Mouse (Mus musculus) NIH3T3 (cell line): Measurements from ENCODE around the gene Arhgap29.

Experiments
- DNase-seq: peaks from one replicate; pipeline ENCODE4 v3.0.0-alpha.2; 2012; ENCODE audit warnings: low read depth

The Arhgap29 gene

DNA sequence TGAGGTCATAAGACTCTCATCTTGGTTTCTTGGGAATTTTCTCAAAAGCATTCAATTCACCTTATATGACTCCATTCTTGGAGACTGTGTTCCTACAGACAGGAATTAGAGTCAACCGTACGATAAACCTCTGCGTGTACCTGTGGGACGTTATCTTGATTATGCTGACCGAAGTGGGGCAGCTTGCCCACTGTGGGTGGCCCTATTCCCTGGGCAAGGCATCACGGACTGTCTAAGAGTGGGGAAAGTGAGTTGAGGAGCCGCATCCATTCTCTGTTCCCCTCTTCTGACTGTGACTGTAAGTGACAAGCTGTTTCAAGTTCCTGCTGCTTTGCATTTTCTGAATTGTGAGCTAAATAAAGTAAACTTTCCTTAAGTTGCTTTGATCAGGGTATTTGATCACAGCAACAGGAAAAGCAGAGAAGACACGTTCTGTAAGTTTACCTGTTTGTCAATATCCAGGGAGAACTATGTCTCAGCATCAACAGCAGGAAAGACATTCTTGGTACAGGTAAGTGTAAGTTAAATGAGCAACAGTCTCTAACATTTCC lies at the start of gene Arhgap29:
Gene Arhgap29, plus strand, starts transcription at position 501 of the 551 bp plus-strand sequence.
- no peak for DNase-seq

DNA sequence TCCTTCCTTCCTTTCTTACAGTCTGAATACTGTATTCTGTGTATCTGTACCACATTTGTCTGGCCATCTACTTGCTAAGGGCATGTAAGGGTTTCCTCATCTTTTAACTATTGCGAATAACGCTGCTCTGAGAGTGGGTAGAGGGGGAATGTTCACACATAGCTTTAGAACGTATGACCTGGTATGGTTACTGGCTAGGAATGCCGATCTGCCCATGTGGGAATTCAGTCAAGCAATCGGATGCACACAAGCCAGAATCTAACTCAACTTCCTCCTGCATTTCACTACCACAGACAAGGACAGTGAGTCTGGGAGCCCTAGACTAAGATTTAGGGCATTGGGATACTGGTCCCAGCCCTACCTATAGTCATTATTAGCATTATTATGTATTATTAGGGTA lies 49.6 kb upstream of the Arhgap29 start:
- no peak for DNase-seq

DNA sequence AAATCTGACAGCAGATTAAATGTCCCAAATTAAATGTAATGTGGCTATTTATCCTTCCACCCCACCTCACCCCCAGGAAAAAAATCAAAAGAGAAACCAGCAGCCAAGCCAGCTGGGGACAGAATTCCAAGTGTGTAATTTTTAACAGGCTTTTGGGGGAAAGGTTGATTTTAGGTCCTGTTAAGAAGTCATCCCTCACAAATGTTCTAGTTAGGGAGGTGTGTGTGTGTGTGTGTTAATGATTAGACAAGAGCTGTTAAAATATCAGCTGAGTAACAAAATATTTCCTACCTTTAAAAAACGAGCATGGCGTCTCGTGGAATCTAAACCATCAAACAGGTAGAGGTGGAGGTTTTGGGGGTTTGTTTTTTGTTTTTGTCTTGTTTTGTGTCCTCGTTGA lies 49.1 kb upstream of the Arhgap29 start:
- no peak for DNase-seq

DNA sequence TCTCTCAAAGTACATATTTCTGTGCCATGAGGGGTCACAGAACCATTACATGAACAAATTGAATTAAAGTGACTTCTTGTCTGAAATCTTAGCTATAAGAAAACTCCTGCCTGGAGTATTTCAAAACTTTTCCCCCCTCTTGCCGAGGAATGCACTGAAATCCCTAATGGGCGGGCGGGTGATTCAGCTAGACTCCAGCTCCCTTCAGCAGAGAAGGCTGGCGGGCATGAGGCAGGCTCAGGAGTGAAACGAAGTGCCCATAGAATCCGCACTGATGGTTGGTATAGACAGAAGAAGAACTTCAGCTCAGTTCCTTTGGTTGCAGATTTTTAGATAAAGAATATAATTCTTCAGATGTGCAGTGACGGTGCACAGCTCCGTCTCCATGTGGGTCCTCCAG lies 48.6 kb upstream of the Arhgap29 start:
- DNase-seq = peak; percentile 73

DNA sequence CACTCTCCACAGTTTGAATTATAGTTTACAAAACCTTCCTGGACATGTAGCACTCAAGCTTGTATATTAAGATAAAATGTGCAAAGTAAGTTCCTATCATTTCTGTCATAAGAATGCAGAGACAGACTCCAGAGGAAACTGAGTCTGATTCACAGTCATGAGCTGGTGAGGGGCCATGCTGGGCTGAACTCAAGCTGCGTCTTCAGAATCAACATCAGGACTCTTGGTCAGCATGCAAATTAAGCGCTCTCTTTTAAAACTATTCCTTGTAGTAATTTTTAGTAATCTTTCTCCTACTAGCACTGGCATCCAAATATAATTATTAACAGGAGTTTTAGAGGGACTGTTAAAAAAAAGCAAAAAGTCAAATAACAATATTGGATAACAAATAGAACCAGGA lies 47.9 kb upstream of the Arhgap29 start:
- no peak for DNase-seq

DNA sequence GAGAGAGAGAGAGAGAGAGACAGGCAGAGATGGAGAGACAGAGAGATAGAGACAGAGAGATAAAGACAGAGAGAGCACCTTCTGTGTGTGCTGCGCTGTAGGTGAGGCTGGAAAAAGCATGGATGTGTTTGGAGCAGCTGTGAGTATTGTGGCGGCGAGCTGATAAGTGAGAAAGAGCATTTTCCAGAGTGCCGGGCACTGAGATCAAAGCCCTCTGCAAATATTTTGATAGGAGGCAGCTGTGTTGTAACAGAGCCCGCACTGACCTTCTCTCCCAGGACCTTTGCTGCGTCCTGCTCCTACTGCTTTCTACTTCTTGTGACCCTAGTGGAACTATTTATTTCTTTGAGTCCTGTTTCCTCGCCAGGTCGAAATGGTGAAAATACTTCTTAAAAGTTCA lies 45.7 kb upstream of the Arhgap29 start:
- DNase-seq = no peak

DNA sequence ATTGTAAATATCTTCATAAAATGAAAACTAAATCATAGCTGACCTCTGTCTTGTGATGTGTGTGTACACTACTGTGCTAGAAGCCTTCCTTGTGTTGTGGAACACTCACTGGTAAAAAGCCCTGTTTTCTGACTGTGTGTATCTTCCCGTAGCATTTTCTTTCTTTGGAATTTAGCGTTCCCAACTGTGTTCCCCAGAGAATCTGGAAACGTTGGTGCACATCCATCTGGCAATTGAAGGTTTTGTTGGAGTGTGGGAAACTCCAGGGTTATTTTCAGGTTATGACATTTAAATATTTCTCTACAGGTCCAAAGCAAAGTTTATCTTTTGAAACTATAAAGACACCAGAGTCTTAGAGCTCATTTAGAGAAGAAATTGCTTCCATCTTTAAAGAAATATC lies 43.2 kb upstream of the Arhgap29 start:
- no peak for DNase-seq

DNA sequence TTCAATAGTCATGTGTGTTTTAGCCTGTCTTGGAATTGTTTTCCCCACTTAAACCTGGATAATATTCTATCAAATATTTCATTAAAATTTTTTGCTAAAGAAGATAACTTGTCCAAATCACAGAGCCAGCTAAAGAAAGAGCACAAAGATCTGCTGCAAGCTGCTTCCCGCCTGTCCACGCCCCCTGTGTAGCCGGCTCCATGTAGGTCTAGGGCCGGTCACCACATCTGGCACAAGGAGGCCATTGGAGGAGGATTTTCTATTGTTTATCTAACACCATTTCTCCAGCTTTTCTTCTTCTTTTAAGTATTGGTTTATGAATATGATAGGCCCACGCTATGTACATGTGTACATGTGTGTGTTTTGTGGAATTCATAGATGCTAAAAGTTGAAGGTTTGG lies 38.9 kb upstream of the Arhgap29 start:
- DNase-seq = no peak

DNA sequence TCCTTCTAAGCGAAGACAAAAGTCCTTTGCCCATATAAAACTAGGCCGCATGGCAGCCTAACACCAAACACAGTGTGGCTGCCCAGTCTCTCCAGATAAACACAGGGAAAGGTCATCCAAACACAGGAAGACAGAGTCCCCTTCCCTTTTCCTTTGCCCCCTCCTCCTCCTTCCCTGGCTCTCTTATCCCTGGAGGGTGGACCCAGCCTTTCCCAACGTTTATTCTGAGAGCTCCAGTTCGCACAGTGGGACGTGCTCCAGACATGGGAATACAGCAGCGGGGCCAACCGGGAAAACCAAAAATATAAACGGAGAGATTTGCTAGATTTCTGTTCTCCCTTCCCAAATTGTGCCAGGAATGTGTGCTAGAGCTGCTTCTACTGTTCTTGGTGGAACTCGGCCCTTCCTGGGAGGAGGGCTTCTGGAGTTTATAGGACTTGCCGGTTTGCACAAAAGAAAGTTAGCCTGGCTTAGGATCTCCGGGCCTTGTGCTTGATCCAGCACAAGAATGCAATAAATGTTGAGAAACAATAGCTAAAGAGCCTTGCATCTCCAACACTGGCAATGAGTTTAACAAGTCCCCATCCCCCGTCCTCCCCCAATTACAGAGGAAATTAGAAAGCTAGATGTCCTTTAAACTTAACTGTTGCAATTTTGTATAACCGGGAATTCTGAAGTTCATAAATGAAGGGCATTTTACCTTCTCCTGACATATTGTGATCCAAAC lies 37.7 kb upstream of the Arhgap29 start:
- no peak for DNase-seq

DNA sequence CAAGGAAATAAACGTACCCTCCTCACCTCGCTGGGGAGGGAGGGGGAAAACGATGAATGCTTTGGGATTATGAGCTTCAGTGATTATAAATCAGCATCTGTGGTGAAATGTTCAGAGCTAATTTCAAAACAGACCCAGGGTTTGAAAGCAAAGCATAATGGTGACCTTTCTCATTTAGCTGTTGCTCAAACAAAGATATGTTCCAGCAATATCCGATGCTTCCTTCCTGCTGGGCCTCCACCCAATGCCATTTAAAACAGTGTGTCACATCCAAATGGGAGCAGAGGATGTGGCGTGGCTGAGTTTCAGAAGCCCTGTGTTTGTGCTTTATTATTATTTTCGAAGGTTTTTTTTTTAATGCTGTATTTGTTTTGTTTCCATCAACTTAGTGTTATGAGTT lies 37.1 kb upstream of the Arhgap29 start:
- no peak for DNase-seq

DNA sequence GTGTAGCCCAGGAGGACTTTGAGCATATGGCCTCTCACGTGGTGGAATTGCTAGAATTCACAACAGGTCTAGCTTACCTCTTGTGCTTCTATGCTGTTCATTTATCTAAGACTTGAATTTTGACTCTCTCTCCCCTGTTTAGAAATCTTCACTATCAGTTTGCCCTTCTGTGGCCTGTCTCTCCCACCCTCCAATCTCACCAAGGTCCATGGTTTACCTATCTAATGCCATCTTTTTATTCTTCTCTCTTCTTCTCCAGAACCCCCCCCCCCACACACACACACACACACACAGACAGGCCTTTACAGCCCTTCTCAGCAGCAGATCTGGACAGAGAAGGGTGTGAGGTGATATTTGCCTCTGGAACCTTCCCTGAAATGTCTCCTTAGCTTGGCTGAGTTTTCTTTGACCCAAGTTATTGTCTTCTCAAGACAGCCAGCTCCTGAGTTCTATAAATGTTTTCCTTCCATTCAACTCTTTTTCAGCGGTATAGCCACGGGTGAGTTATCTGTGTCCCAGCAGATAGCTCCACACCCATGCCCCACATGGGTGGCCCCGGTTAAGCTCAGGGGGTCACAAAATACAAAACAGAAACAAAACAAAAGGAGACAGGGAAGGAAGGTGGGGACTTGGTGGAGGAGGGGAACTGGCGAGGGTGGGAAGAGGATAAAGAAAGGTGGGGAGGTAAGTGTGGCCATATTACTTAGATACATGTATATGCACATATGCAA lies 35.4 kb upstream of the Arhgap29 start:
- no peak for DNase-seq

DNA sequence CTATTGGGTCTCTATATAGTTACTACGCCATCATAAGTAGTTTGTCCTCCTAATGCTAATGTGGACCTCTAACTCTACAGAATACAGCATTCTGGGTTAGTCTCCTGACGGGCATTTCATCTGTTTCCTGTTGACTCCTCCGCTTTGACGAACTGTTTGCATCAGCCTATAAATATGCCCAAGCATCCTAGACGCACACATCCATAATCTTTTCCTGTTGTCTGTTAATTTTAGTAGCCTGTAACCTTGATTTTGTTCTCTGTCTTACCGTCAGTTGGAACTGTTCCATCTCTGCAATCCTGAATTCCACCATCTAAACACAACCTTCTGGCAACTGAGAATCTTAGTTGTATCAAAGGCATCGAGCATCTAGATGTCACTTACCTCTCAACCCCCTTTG lies 34.7 kb upstream of the Arhgap29 start:
- no peak for DNase-seq

DNA sequence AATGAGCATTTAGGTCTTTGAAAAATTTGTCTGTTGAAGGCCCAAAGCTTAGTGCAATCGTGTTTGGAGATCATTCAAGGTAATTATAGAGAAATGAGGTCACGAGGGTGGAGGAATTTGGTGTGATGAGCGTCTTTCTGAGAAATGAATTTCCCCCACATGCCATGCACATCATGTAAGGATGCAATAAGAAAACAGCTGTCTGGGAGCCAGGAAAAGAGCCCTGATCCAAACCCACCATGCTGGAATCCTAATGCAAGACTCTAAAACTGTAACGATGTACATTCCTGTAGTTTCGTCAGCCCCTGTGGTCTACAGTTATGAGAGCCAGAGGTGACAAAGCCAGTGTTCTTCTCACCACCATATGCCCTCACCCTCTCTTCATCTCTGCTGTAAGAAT lies 32.4 kb upstream of the Arhgap29 start:
- peak; percentile 70 for DNase-seq

DNA sequence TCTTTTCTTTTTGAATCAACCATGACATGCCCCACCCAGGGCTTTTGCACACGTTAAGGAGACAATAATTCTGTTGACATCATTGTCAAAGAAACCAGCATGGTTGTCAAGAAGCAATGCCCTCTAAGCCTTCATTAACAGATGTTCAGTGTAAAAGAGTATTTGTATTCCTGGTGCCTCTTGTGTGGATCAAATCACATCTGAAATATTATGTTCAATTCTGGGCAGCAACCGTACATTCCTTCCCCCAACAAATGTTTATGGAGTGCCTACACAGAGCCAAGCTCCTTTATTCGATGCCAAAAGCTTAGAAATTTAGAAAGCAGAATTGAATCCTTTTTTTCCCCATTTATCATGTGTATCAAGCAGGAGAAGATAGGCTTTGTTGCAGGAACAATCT lies 31.6 kb upstream of the Arhgap29 start:
- peak; percentile 56 for DNase-seq

DNA sequence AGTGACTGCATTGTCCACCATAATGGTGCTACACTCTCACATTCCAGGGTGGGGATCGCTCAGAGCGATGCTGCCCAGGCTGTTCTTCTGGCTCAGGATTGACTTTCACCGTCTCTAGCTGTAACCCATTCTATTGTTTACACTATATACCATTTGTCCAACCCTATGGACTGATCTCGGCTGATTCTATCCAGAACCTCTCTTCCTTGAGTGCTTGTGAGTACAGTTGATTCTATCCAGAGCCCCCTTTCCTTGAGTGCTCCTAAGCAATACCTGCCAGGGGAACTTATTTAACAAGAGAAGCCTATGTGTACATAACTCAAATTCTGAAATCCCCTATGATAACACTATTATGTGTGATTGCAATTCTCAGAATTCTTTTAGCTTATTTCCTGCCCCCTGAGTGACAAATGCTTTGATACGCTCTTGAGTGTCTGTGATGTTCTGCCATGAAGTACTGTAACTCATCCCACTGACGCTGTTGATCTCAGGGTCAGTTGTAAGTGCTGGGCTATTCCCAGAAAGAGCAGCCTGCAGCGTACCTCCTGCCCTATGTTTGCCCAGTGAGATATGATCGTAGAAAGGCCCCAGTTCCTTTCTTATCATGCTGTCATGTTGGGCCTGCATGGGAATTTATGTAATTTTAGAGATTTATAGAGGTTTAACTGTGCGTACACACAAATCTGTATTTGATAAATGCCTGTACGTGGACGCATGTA lies 27.4 kb upstream of the Arhgap29 start:
- no peak for DNase-seq

DNA sequence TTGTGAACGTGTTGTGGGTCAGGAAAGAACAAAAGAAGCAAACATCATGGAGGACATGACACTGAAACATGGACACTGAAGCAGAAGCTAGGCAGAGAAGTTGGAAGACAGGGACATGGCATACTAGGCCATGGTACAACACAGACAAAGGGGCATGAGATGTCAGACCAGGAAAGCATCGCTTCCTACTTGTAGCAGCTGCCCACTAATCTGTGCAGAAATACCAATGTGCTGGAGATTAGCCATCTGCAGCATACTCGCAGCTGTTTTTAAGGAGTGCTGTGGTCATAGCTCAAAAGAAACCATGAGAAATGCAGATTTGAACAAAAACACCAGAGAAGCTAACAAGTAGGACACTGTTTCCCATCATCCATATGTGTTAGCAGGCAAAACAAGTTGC lies 24.7 kb upstream of the Arhgap29 start:
- DNase-seq = peak; percentile 20

DNA sequence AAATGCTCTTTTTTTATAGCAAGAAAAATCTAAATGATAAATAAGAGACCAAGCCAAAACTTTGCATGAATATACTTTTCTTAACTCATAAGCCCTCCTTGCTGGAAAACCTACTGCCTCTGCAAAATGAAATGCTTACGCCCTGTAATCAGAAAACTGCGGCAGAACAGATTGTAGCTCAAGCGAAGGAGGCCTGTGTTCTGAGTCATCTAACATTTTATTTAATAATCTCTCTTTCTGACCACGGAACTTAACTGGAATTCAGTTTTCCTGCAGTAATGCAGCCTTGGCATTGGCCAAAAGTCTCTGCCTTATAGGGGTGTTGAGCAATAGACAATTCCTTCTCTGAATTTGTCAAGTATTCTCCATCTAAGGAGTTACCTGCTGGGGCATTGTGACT lies 19.5 kb upstream of the Arhgap29 start:
- DNase-seq = peak; percentile 85

DNA sequence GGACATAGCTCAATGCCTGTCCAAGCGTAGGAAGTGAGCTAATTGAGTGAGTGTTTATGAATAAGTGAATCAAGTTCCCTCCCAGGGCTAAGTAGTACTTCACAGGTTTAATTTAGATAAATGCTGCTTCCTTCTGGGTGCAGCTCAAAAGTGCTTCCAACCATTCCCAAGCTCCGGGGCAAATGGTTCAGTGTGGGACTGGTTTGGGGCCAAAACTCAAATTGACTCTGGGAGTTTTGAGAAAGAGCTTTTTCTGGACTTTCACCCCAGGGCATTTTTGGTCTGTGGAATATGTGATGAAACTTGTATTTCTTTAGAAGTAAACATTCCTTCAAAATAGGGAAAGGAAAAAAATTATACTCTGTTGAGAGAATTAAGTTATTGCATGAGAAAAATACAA lies 16.1 kb upstream of the Arhgap29 start:
- DNase-seq = peak; percentile 59

DNA sequence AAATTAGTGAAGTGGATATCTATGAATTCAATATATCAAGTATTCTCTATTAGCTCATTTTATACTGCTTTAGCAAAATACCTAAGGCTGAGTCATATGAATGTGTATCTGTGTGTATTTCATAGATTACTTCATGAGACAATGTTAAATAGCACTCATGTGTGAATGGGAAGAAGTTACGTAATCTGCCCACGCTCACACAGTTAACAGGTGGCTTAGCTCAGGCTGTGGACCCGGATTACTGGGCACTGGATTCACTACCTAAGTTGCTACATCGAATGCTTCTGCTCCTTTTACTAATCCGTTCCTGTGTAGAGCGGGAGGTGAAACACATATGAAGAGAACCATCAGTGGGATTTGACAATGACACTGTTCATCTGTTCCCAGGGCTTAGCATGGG lies 15.3 kb upstream of the Arhgap29 start:
- DNase-seq = peak; percentile 46

DNA sequence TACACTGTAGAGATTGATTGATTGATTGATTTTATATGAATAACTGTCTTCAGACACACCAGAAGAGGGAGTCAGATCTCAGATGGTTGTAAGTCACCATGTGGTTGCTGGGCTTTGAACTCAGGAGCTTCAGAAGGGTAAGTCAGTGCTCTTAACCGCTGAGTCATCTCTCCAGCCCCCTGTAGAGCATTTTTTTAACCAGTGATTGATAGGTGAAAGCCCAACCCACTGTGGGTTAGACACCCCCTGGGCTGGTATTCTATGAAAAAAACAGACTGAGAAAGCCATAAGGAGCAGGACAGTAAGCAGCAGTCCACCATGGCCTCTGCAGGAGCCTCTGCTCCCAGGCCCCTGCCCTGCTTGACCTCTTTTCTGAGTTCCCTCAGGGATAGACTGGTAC lies 12.7 kb upstream of the Arhgap29 start:
- DNase-seq = peak; percentile 35

DNA sequence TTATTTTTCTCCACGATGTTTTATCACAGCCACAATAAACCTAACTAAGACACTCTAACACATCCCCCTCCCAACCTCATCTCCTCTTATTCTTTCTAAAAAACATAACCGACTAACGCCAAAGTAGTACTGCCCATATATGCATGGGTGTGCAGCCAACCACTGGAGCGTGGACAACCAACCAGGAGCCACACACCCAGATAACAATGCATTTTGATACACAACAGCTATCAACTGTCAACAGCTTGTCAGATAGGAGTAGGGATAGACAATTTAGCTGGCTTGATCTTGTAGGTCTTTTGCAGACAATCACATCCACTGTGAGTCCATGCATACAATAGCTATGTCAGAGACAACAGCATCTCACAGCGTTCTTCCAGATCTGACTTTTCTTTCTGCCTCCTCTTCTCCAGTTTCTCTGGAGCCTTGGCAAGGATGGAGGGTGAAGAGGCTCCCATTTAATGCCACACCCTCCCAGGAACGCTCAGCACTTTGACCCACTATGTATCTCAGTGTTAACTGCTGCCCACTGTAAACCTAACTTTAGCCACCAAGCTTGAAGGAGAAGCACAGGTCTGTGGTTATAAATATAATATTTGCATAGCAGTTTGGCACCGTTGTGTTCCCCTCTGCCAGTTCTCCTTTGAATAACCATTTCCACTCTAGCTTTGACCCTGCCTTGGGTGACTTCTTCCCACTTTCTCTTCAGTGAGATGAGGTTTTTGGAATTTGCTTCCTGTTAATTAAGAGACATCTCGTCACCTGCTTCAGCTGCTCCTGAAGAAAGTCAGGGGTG lies 12.0 kb upstream of the Arhgap29 start:
- no peak for DNase-seq

DNA sequence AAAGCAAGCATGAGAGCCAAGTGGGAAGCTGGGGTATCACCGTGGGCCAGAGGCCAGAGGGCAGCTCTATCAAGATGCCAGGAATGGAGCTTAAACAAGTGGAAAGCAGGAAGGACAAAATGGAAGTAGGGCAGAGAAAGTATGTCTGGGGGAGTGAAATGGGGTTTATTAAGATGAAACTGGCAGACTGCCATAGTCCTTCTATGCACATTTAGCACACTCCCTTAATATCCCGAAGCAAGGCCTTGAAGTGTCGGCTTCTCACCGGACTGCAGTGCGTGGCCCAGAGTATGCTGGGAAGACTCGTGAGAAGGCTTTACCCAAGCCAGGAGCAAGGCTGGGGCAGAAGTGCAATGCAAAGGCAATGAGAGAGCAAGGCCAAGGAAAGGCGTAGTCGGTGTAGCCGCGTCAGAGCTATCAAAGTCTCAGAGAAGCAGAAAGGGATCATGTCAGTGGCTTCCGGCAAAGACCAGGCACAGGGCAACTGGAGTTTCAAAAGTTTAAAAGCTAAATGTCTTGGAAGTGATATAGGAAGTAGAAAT lies 11.1 kb upstream of the Arhgap29 start:
- DNase-seq = no peak
